Mouse (Mus musculus) kidney, postnatal 0 days (tissue): ENCODE results near the gene Sebox. TPM values are rescaled to one million over a fixed set of nuclear protein-coding genes. Genes with fewer than 3 reads are reported as not detected.
A peak's percentile ranks its signal among the peaks of the same experiment; 100 is the strongest.

Source experiments
- ATAC-seq: fragments of 200-750 bp; cut with Nextera tagmentation; replicated peaks from 2 replicates; pipeline ENCODE4 v1.8.0; 2017; ENCODE audit warnings: low read depth, moderate number of reproducible peaks, moderate TSS enrichment, moderate library complexity; ENCODE audit not compliant: low FRiP score
- DNase-seq: peaks from one replicate; pipeline ENCODE4 v3.0.0-alpha.2; 2016; ENCODE audit warnings: low spot score
- H3K27ac ChIP-seq: fragments of 300-500 bp; sonication (generic); 2 replicates; pipeline ENCODE4 v1.5.1; 2014; ENCODE audit warnings: mild to moderate bottlenecking
- H3K27me3 ChIP-seq: fragments of 300-500 bp; sonication (generic); 2 replicates; pipeline ENCODE4 v1.6.1; 2014; ENCODE audit warnings: low read length, mixed read lengths; ENCODE audit not compliant: insufficient read depth
- H3K36me3 ChIP-seq: fragments of 300-500 bp; sonication (generic); 2 replicates; pipeline ENCODE4 v1.6.1; 2014; ENCODE audit warnings: low read length, mixed read lengths; ENCODE audit not compliant: insufficient read depth
- H3K4me1 ChIP-seq: fragments of 300-500 bp; sonication (generic); replicated peaks from 2 replicates; pipeline ENCODE4 v1.6.1; 2014; ENCODE audit warnings: antibody characterized with exemption, low read length, mixed read lengths; ENCODE audit not compliant: insufficient read depth
- H3K4me2 ChIP-seq: fragments of 300-500 bp; sonication (generic); 2 replicates; pipeline ENCODE4 v1.6.1; 2014; ENCODE audit warnings: mild to moderate bottlenecking, low read length, moderate library complexity, mixed read lengths
- H3K4me3 ChIP-seq: fragments of 300-500 bp; sonication (generic); replicated peaks from 2 replicates; pipeline ENCODE4 v1.5.1; 2014; ENCODE audit warnings: low read depth, low read length
- H3K9ac ChIP-seq: fragments of 300-500 bp; sonication (generic); 2 replicates; pipeline ENCODE4 v1.6.1; 2014; ENCODE audit warnings: low read depth, low read length
- H3K9me3 ChIP-seq: fragments of 300-500 bp; sonication (generic); replicated peaks from 2 replicates; pipeline ENCODE4 v1.6.1; 2016; ENCODE audit warnings: low read length, inconsistent platforms, mixed read lengths
- CTCF ChIP-seq: IDR thresholded peaks from 2 replicates; pipeline ENCODE4 v1.5.1; 2016; ENCODE audit warnings: antibody characterized with exemption, low read depth, mild to moderate bottlenecking, moderate library complexity
- WGBS: fragments of 180-500 bp; shearing (Covaris S2); extraction: QIAGEN DNeasy Blood & Tissue Kit; methylation state at CpG from one replicate; pipeline ENCODE4 v1.1.7; 2014; 5-methylcytosine and 5-hydroxymethylcytosine counted together
- polyA plus RNA-seq: library from polyadenylated mRNA; unstranded; fragments of >200 nt; fragmentation: Nextera tagmentation; extraction: Ambion mirVana; gene quantifications from 2 replicates; pipeline ENCODE4 v1.2.1, GENCODE M21; 2015

The Sebox gene
- polyA plus RNA-seq, 1 experiment from 2014 or later, result not detected

- no peaks in the 10 kb centered on the region for H3K36me3 ChIP-seq
- no peak overlapping the region for H3K27ac ChIP-seq
- ATAC-seq, result no peak
- no peaks in the 10 kb centered on the region for H3K27me3 ChIP-seq
- WGBS, result 78% methylated on average over 5 of the region's 5 CpGs
- TF ChIP-seq CTCF, result no peak
- no peaks in the 10 kb centered on the region for H3K9me3 ChIP-seq
- H3K4me1 ChIP-seq, result peaks cover 14% of the 10 kb centered on the region; the same call in 1 of the 2 replicates
- no peak overlapping the region for H3K9ac ChIP-seq
- no peak overlapping the region for H3K4me2 ChIP-seq
- no peak for DNase-seq
- H3K4me3 ChIP-seq, result no peak overlapping the region
These were observed 40.6 kb upstream of the Sebox start for GRCm38 (mm10) chr11:78462669-78463068.

- Histone ChIP-seq H3K36me3 (no peaks in the 10 kb centered on the region), H3K27ac (no peak overlapping the region), H3K9ac (no peak overlapping the region), H3K4me3 (no peak overlapping the region), H3K9me3 (no peaks in the 10 kb centered on the region), H3K27me3 (no peaks in the 10 kb centered on the region), H3K4me1 (peaks cover 14% of the 10 kb centered on the region; the same call in 1 of the 2 replicates), H3K4me2 (no peak overlapping the region)
- ATAC-seq (no peak), DNase-seq (no peak)
- WGBS, result 53% methylated on average over 13 of the region's 13 CpGs
- no peak for TF ChIP-seq CTCF
These were observed 39.8 kb upstream of the Sebox start for GRCm38 (mm10) chr11:78463286-78464036.

DNA sequence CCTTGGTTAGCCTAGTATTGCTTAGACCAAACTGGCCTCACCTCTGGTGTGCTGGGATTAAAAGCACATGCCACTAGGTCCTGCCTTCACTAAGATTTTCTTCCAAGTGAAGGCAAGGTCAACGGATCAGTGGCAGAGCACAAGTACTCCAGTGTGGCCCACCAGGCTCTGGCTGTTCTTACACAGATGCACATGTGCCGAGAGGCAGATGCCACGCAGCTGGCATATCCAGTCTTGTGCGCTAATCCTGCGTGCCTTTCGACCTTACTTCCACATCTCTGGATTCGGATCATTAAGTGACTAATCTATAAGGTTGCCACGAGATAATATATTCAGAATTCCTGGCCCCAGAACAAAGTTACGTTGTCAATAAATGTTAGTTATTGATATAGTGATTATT is 38.1 kb upstream of the Sebox start:
- Histone ChIP-seq H3K9ac (peak overlapping the region; percentile 84; the same call in 1 of the 2 replicates), H3K27ac (peak overlapping the region; percentile 90; the same call in 1 of the 2 replicates)
- TF ChIP-seq CTCF, result no peak

DNA sequence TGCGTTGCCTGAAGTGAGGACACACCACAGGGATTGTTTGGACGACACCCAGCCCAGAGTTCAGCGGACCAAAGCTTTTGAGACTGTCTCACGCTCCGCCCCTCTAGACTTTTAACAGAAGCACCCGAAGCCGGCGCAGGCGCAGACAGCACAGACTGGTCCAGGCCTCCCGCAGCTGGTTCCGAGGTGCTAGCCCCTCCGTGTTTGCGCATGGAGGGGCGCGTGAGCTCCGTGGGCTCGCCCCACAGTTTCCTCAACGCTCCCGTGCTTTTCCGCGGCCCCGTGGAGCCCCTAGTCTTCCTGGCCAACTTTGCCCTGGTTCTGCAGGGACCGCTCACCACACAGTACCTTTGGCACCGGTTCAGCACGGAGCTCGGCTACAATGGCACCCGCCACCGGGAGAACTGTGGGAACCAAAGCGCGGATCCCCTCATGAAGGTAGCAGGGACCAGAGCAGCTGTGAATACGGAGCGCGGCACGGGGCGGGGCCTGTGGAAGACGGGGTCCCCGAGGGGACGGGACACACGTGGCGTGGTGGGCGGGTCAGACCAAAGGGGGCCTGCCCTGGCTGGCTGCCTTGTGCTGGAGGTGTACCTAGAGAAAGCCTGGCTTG is 37.6 kb upstream of the Sebox start, which contains the start of gene Slc46a1:
TSS of gene Slc46a1 (plus strand) at position 130 of the 613 bp plus-strand sequence.
- TF ChIP-seq CTCF, result no peak
- Histone ChIP-seq H3K27me3 (no peaks in the 10 kb centered on the region), H3K4me3 (peak within 1 kb of the TSS; percentile 69), H3K9ac (peak within 1 kb of the TSS; percentile 84), H3K36me3 (no peaks in the 10 kb centered on the region), H3K9me3 (no peaks in the 10 kb centered on the region), H3K27ac (peak within 1 kb of the TSS; percentile 90), H3K4me2 (peak within 1 kb of the TSS; percentile 99), H3K4me1 (peaks cover 14% of the 10 kb centered on the region; the same call in 1 of the 2 replicates)
- DNase-seq, result peak; percentile 95
- WGBS, result under 1% methylated on average over 41 of the region's 41 CpGs
- peak; percentile 93 for ATAC-seq

More for the DNA sequence above, 38.1 kb upstream of the Sebox start:
- H3K4me3 ChIP-seq, result peak overlapping the region; percentile 69
- DNase-seq (no peak), ATAC-seq (no peak)
- 22% methylated on average over 9 of the region's 9 CpGs for WGBS
- H3K36me3 ChIP-seq, result no peaks in the 10 kb centered on the region
- H3K4me2 ChIP-seq, result peak overlapping the region; percentile 99
- H3K9me3 ChIP-seq, result no peaks in the 10 kb centered on the region
- no peaks in the 10 kb centered on the region for H3K27me3 ChIP-seq
- peaks cover 14% of the 10 kb centered on the region; the same call in 1 of the 2 replicates for H3K4me1 ChIP-seq

DNA sequence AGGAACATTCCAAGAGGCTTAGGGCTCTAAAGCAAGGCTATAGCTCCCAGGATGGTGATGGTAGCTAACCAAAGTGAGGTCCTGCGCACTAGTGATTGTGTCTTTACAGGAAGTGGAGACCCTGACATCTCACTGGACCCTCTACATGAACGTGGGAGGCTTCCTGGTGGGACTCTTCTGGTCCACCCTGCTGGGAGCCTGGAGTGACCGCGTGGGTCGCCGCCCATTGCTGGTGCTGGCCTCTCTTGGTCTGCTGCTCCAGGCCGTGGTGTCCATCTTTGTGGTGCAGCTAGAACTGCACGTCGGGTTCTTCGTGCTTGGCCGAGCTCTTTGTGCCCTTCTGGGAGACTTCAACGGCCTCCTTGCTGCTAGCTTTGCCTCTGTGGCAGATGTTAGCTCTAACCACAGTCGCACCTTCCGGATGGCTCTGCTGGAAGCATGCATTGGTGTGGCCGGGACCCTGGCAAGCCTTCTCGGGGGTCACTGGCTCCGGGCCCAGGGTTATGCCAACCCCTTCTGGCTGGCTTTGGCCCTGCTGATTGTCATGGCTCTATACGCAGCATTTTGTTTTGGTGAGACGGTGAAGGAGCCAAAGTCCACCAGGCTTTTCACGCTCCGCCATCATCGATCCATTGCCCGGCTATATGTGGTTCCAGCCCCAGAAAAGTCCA is 36.9 kb upstream of the Sebox start:
- ATAC-seq, result peak; percentile 30; the same call in 1 of the 2 replicates
- H3K9ac ChIP-seq, result peak overlapping the region; percentile 84

GRCm38 (mm10) chr11:78467515-78467914 is 35.7 kb upstream of the Sebox start:
- Histone ChIP-seq H3K36me3 (no peaks in the 10 kb centered on the region), H3K4me1 (peaks cover 14% of the 10 kb centered on the region; the same call in 1 of the 2 replicates), H3K27ac (no peak overlapping the region), H3K9me3 (no peaks in the 10 kb centered on the region), H3K9ac (no peak overlapping the region), H3K27me3 (no peaks in the 10 kb centered on the region), H3K4me3 (no peak overlapping the region), H3K4me2 (no peak overlapping the region)
- TF ChIP-seq CTCF, result no peak
- 72% methylated on average over 7 of the region's 7 CpGs for WGBS
- DNase-seq, result no peak
- ATAC-seq, result no peak

More for the DNA sequence above, 36.9 kb upstream of the Sebox start:
- 58% methylated on average over 23 of the region's 23 CpGs for WGBS
- Histone ChIP-seq H3K9me3 (no peaks in the 10 kb centered on the region), H3K27ac (peak overlapping the region; percentile 90), H3K27me3 (no peaks in the 10 kb centered on the region), H3K4me3 (peak overlapping the region; percentile 69), H3K4me2 (peak overlapping the region; percentile 99), H3K4me1 (peaks cover 14% of the 10 kb centered on the region; the same call in 1 of the 2 replicates), H3K36me3 (no peaks in the 10 kb centered on the region)
- DNase-seq, result no peak
- no peak for TF ChIP-seq CTCF
